Mouse (Mus musculus): ENCODE measurements around the gene Rab3a.

The Rab3a gene

GRCm38 (mm10) chr8:70754043-70754870 lies at the start of gene Rab3a:
Gene Rab3a, plus strand, starts transcription at chr8:70754679.
- peak; percentile 99 for DNase-seq

GRCm38 (mm10) chr8:70708281-70708680 lies 46.2 kb upstream of the Rab3a start:
- no peak for DNase-seq

GRCm38 (mm10) chr8:70709794-70710193 lies 44.7 kb upstream of the Rab3a start:
- no peak for DNase-seq

GRCm38 (mm10) chr8:70710296-70710695 lies 44.2 kb upstream of the Rab3a start:
- DNase-seq = no peak

- DNase-seq = no peak
Observed at GRCm38 (mm10) chr8:70711041-70711440, 43.4 kb upstream of the Rab3a start.

- no peak for DNase-seq
Observed at GRCm38 (mm10) chr8:70713991-70714390, 40.5 kb upstream of the Rab3a start.

- no peak for DNase-seq
Observed at GRCm38 (mm10) chr8:70715086-70715485, 39.4 kb upstream of the Rab3a start.

- DNase-seq = peak; percentile 4
Observed at GRCm38 (mm10) chr8:70716521-70717400, 37.7 kb upstream of the Rab3a start.

GRCm38 (mm10) chr8:70718297-70718696 lies 36.2 kb upstream of the Rab3a start, which contains the start of gene Gm3336:
Gene Gm3336, plus strand, starts transcription at chr8:70718543.
- DNase-seq = peak; percentile 81

- peak; percentile 13 for DNase-seq
Observed at GRCm38 (mm10) chr8:70719796-70720270, 34.6 kb upstream of the Rab3a start.

- peak; percentile 86 for DNase-seq
Observed at GRCm38 (mm10) chr8:70720739-70721138, 33.7 kb upstream of the Rab3a start.

GRCm38 (mm10) chr8:70721601-70722000 lies 32.9 kb upstream of the Rab3a start:
- peak; percentile 3 for DNase-seq

GRCm38 (mm10) chr8:70723486-70724210 lies 30.8 kb upstream of the Rab3a start, which contains the start of gene Pde4c:
Gene Pde4c, plus strand, starts transcription at chr8:70723720.
- peak; percentile 94 for DNase-seq

GRCm38 (mm10) chr8:70724216-70724615 lies 30.3 kb upstream of the Rab3a start:
- DNase-seq = no peak

GRCm38 (mm10) chr8:70725792-70726447 lies 28.6 kb upstream of the Rab3a start:
- peak; percentile 70 for DNase-seq

- no peak for DNase-seq
Observed at GRCm38 (mm10) chr8:70726721-70727120, 27.8 kb upstream of the Rab3a start.

GRCm38 (mm10) chr8:70729808-70730475 lies 24.5 kb upstream of the Rab3a start:
- DNase-seq = no peak

- DNase-seq = no peak
Observed at GRCm38 (mm10) chr8:70730956-70731355, 23.5 kb upstream of the Rab3a start.

GRCm38 (mm10) chr8:70737705-70738104 lies 16.8 kb upstream of the Rab3a start:
- DNase-seq = no peak

GRCm38 (mm10) chr8:70738211-70738610 lies 16.3 kb upstream of the Rab3a start:
- no peak for DNase-seq

GRCm38 (mm10) chr8:70741661-70742060 lies 12.8 kb upstream of the Rab3a start:
- no peak for DNase-seq

GRCm38 (mm10) chr8:70742176-70742575 lies 12.3 kb upstream of the Rab3a start:
- peak; percentile 2 for DNase-seq
